Mouse (Mus musculus) liver, postnatal 0 days (tissue): ENCODE results near the gene Snap47. TPM values are rescaled to one million over a fixed set of nuclear protein-coding genes. Genes with fewer than 3 reads are reported as not detected.
"Not testable (repeated sequence)": the region's sequence is repeated elsewhere in the genome, so short reads cannot be mapped to it uniquely, and the experiment has no call there.

Source experiments
- ATAC-seq: fragments of 200-750 bp; cut with Nextera tagmentation; 2 replicates; pipeline ENCODE4 v1.8.0; 2017; ENCODE audit warnings: mild to moderate bottlenecking, moderate library complexity
- DNase-seq: peaks from one replicate; pipeline ENCODE4 v3.0.0-alpha.2; 2016
- H3K27ac ChIP-seq: fragments of 300-500 bp; sonication (generic); 2 replicates; pipeline ENCODE4 v1.5.1; 2014; ENCODE audit warnings: antibody characterized with exemption, moderate library complexity, mild to moderate bottlenecking, low read depth
- H3K27me3 ChIP-seq: fragments of 300-500 bp; sonication (generic); 2 replicates; pipeline ENCODE4 v1.6.1; 2014; ENCODE audit warnings: low read length, control low read depth, mixed read lengths; ENCODE audit not compliant: insufficient read depth
- H3K36me3 ChIP-seq: fragments of 300-500 bp; sonication (generic); replicated peaks from 2 replicates; pipeline ENCODE4 v1.6.1; 2014; ENCODE audit warnings: mild to moderate bottlenecking, control low read depth, low read length, moderate library complexity, mixed read lengths; ENCODE audit not compliant: insufficient read depth
- H3K4me1 ChIP-seq: fragments of 300-500 bp; sonication (generic); 2 replicates; pipeline ENCODE4 v1.6.1; 2014; ENCODE audit warnings: antibody characterized with exemption, mild to moderate bottlenecking, control low read depth; ENCODE audit not compliant: insufficient read depth
- H3K4me2 ChIP-seq: fragments of 300-500 bp; sonication (generic); 2 replicates; pipeline ENCODE4 v1.6.1; 2014; ENCODE audit warnings: low read depth, mild to moderate bottlenecking, low read length, moderate library complexity, mixed read lengths
- H3K4me3 ChIP-seq: fragments of 300-500 bp; sonication (generic); 2 replicates; pipeline ENCODE4 v1.5.1; 2014; ENCODE audit warnings: low read depth, low read length
- H3K9ac ChIP-seq: fragments of 300-500 bp; sonication (generic); replicated peaks from 2 replicates; pipeline ENCODE4 v1.6.1; 2014; ENCODE audit warnings: mild to moderate bottlenecking, moderate library complexity
- H3K9me3 ChIP-seq: fragments of 300-500 bp; sonication (generic); 2 replicates; pipeline ENCODE4 v1.6.1; 2016; ENCODE audit warnings: mild to moderate bottlenecking, control low read depth, low read length, mixed read lengths
- CTCF ChIP-seq: sonication (generic); IDR thresholded peaks from 2 replicates; pipeline ENCODE4 v1.5.1; 2016; ENCODE audit warnings: antibody characterized with exemption, low read depth
- EP300 ChIP-seq: IDR thresholded peaks from 2 replicates; pipeline ENCODE4 v1.6.1; 2016; ENCODE audit warnings: antibody characterized with exemption, low read depth, mild to moderate bottlenecking
- WGBS: fragments of 180-500 bp; shearing (Covaris S2); extraction: QIAGEN DNeasy Blood & Tissue Kit; methylation state at CpG from one replicate; pipeline ENCODE4 v1.1.7; 2014; ENCODE audit not compliant: insufficient replicate concordance; 5-methylcytosine and 5-hydroxymethylcytosine counted together
- polyA plus RNA-seq: library from polyadenylated mRNA; unstranded; fragments of >200 nt; fragmentation: Nextera tagmentation; extraction: Ambion mirVana; gene quantifications from 2 replicates; pipeline ENCODE4 v1.2.1, GENCODE M21; 2015

The Snap47 gene
- polyA plus RNA-seq, 1 experiment from 2014 or later, result 32.4 TPM

GRCm38 (mm10) chr11:59369848-59370247 is 81.1 kb downstream of the Snap47 start:
- Histone ChIP-seq H3K9ac (no peak overlapping the region), H3K4me3 (no peak overlapping the region), H3K4me2 (no peak overlapping the region), H3K9me3 (no peaks in the 10 kb centered on the region), H3K27me3 (no peaks in the 10 kb centered on the region), H3K36me3 (no peaks in the 10 kb centered on the region), H3K4me1 (no peaks in the 10 kb centered on the region), H3K27ac (no peak overlapping the region)
- DNase-seq, result no peak
- 60% methylated on average over 11 of the region's 11 CpGs for WGBS
- no peak for ATAC-seq
- TF ChIP-seq CTCF (no peak), EP300 (no peak)

GRCm38 (mm10) chr11:59367955-59368354 is 83.0 kb downstream of the Snap47 start:
- H3K4me2 ChIP-seq, H3K4me3 ChIP-seq, H3K27me3 ChIP-seq, DNase-seq, H3K9me3 ChIP-seq, H3K27ac ChIP-seq, H3K4me1 ChIP-seq, ATAC-seq, H3K9ac ChIP-seq, H3K36me3 ChIP-seq: not testable (repeated sequence)
- WGBS, result 73% methylated on average over 4 of the region's 4 CpGs

GRCm38 (mm10) chr11:59366633-59367032 is 84.4 kb downstream of the Snap47 start:
- no peaks in the 10 kb centered on the region for H3K36me3 ChIP-seq
- ATAC-seq, result no peak
- TF ChIP-seq CTCF, result peak; percentile 48
- no peak for TF ChIP-seq EP300
- no peak overlapping the region for H3K9ac ChIP-seq
- no peaks in the 10 kb centered on the region for H3K9me3 ChIP-seq
- no peak overlapping the region for H3K4me2 ChIP-seq
- WGBS, result 35% methylated on average over 3 of the region's 3 CpGs
- no peaks in the 10 kb centered on the region for H3K4me1 ChIP-seq
- DNase-seq, result no peak
- no peak overlapping the region for H3K4me3 ChIP-seq
- no peak overlapping the region for H3K27ac ChIP-seq
- no peaks in the 10 kb centered on the region for H3K27me3 ChIP-seq

GRCm38 (mm10) chr11:59366031-59366430 is 85.0 kb downstream of the Snap47 start:
- H3K9ac ChIP-seq, result no peak overlapping the region
- H3K4me3 ChIP-seq, result no peak overlapping the region
- no peaks in the 10 kb centered on the region for H3K36me3 ChIP-seq
- DNase-seq, result no peak
- TF ChIP-seq CTCF (no peak), EP300 (no peak)
- no peaks in the 10 kb centered on the region for H3K4me1 ChIP-seq
- 73% methylated on average over 3 of the region's 3 CpGs for WGBS
- H3K9me3 ChIP-seq, result no peaks in the 10 kb centered on the region
- H3K4me2 ChIP-seq, result no peak overlapping the region
- H3K27ac ChIP-seq, result no peak overlapping the region
- no peak for ATAC-seq
- no peaks in the 10 kb centered on the region for H3K27me3 ChIP-seq

GRCm38 (mm10) chr11:59364417-59364816 is 86.6 kb downstream of the Snap47 start:
- H3K9ac ChIP-seq, result no peak overlapping the region
- no peaks in the 10 kb centered on the region for H3K9me3 ChIP-seq
- no peak overlapping the region for H3K27ac ChIP-seq
- no peak for ATAC-seq
- no peak overlapping the region for H3K4me2 ChIP-seq
- no peaks in the 10 kb centered on the region for H3K4me1 ChIP-seq
- TF ChIP-seq EP300 (no peak), CTCF (no peak)
- no peaks in the 10 kb centered on the region for H3K36me3 ChIP-seq
- no peaks in the 10 kb centered on the region for H3K27me3 ChIP-seq
- 57% methylated on average over 3 of the region's 3 CpGs for WGBS
- no peak overlapping the region for H3K4me3 ChIP-seq
- DNase-seq, result no peak

- H3K4me3 ChIP-seq, result no peak overlapping the region
- H3K9me3 ChIP-seq, result no peaks in the 10 kb centered on the region
- TF ChIP-seq CTCF (no peak), EP300 (no peak)
- no peaks in the 10 kb centered on the region for H3K36me3 ChIP-seq
- H3K27ac ChIP-seq, result no peak overlapping the region
- WGBS, result 75% methylated on average over 9 of the region's 9 CpGs
- H3K9ac ChIP-seq, result no peak overlapping the region
- DNase-seq (no peak), ATAC-seq (no peak)
- no peaks in the 10 kb centered on the region for H3K27me3 ChIP-seq
- no peak overlapping the region for H3K4me2 ChIP-seq
- H3K4me1 ChIP-seq, result no peaks in the 10 kb centered on the region
These were observed 87.0 kb downstream of the Snap47 start for GRCm38 (mm10) chr11:59364007-59364406.

GRCm38 (mm10) chr11:59361291-59361690 is 89.7 kb downstream of the Snap47 start:
- Histone ChIP-seq H3K4me1 (no peaks in the 10 kb centered on the region), H3K9me3 (no peaks in the 10 kb centered on the region), H3K4me2 (no peak overlapping the region), H3K27me3 (no peaks in the 10 kb centered on the region), H3K36me3 (no peaks in the 10 kb centered on the region), H3K4me3 (no peak overlapping the region), H3K9ac (no peak overlapping the region), H3K27ac (no peak overlapping the region)
- no peak for ATAC-seq
- no peak for TF ChIP-seq CTCF
- no peak for TF ChIP-seq EP300
- no peak for DNase-seq
- 70% methylated on average over 9 of the region's 9 CpGs for whole genome bisulfite sequencing

Other genes starting within 250 kb of the Snap47 start
- gene Mrpl55, start 248.7 kb downstream of the Snap47 start, polyA plus RNA-seq, result 64.2 and 65.2 TPM in 2 replicates
- gene 2310033P09Rik, start 242.9 kb downstream of the Snap47 start, polyA plus RNA-seq, result 14.8 and 16.2 TPM in 2 replicates
- gene Arf1, start 222.9 kb downstream of the Snap47 start, polyA plus RNA-seq, result 244 and 254 TPM in 2 replicates
- not detected in 2 replicates for gene Wnt3a, start 160.4 kb downstream of the Snap47 start, polyA plus RNA-seq
- 0.16 and 0.18 TPM in 2 replicates for gene Wnt9a, start 144.3 kb downstream of the Snap47 start, polyA plus RNA-seq
- not detected in 2 replicates for gene Prss38, start 75.5 kb downstream of the Snap47 start, polyA plus RNA-seq
- gene Jmjd4, start 1.1 kb downstream of the Snap47 start, polyA plus RNA-seq, result 3.2 and 3.6 TPM in 2 replicates
- 1.4 and 1.5 TPM in 2 replicates for gene Zfp867, start 21.3 kb upstream of the Snap47 start, polyA plus RNA-seq
- 5.2 and 5.4 TPM in 2 replicates for gene Zkscan17, start 75.6 kb upstream of the Snap47 start, polyA plus RNA-seq
- gene Nlrp3, start 90.4 kb upstream of the Snap47 start, polyA plus RNA-seq, result 0.80 and 0.91 TPM in 2 replicates
- not detected in 2 replicates for gene Olfr222, start 125.0 kb upstream of the Snap47 start, polyA plus RNA-seq
- not detected in 2 replicates for gene Olfr223, start 142.1 kb upstream of the Snap47 start, polyA plus RNA-seq
- gene Mprip, start 210.1 kb upstream of the Snap47 start, polyA plus RNA-seq, result 14.2 and 14.3 TPM in 2 replicates